Mouse (Mus musculus) right cerebral cortex, postnatal 10 days (tissue): Measurements from ENCODE around the gene Tubg2.
"Not testable (repeated sequence)": the region's sequence is repeated elsewhere in the genome, so short reads cannot be mapped to it uniquely, and the experiment has no call there.

Source experiments
- DNase-seq, 2 experiments: peaks; one replicate each; pipeline ENCODE4 v3.0.0; 2021; ENCODE audit warnings: low spot score in 2 of 2

Tubg2 gene

GRCm38 (mm10) chr11:101138536-101139181 is 17.0 kb upstream of the Tubg2 start:
- DNase-seq: no peak

- DNase-seq: peak in 1 of 2 experiments; percentile 43
Observed at GRCm38 (mm10) chr11:101140164-101140819, 15.4 kb upstream of the Tubg2 start.

- DNase-seq: no peak
Observed at GRCm38 (mm10) chr11:101141088-101141487, 14.6 kb upstream of the Tubg2 start.

- no peak for DNase-seq
Observed at GRCm38 (mm10) chr11:101142215-101142967, 13.3 kb upstream of the Tubg2 start.

GRCm38 (mm10) chr11:101143338-101144225 is 12.1 kb upstream of the Tubg2 start:
- DNase-seq: peak; percentile 56 to 65

- DNase-seq: peak in 1 of 2 experiments; percentile 71
Observed at GRCm38 (mm10) chr11:101146377-101146776, 9.3 kb upstream of the Tubg2 start.

GRCm38 (mm10) chr11:101148751-101149150 is 7.0 kb upstream of the Tubg2 start:
- no peak for DNase-seq

GRCm38 (mm10) chr11:101149178-101150105 is 6.3 kb upstream of the Tubg2 start:
- DNase-seq: no peak

GRCm38 (mm10) chr11:101151063-101151462 is 4.6 kb upstream of the Tubg2 start:
- DNase-seq: no peak

GRCm38 (mm10) chr11:101152825-101153224 is 2.9 kb upstream of the Tubg2 start:
- DNase-seq: no peak

GRCm38 (mm10) chr11:101154648-101155047 is 1.1 kb upstream of the Tubg2 start:
- DNase-seq: no peak

- DNase-seq: no peak
Observed at GRCm38 (mm10) chr11:101155151-101155550, 556 bp upstream of the Tubg2 start.

- DNase-seq: not testable (repeated sequence)
Observed at GRCm38 (mm10) chr11:101160151-101160550, 4.4 kb downstream of the Tubg2 start.

- DNase-seq: not testable (repeated sequence)
Observed at GRCm38 (mm10) chr11:101160981-101161505, 5.3 kb downstream of the Tubg2 start.

- DNase-seq: no peak
Observed at GRCm38 (mm10) chr11:101161551-101161950, 5.8 kb downstream of the Tubg2 start.

GRCm38 (mm10) chr11:101162301-101162700 is 6.6 kb downstream of the Tubg2 start:
- no peak for DNase-seq

GRCm38 (mm10) chr11:101162772-101163171 is 7.1 kb downstream of the Tubg2 start:
- peak; percentile 64 to 71 for DNase-seq

- no peak for DNase-seq
Observed at GRCm38 (mm10) chr11:101163476-101164350, 8.0 kb downstream of the Tubg2 start.

GRCm38 (mm10) chr11:101164351-101164665 is 8.6 kb downstream of the Tubg2 start:
- DNase-seq: no peak
